Mouse (Mus musculus) liver, embryonic 14.5 days (tissue): ENCODE data around the gene Pomgnt2.

Experiments used
- CTCF ChIP-seq: IDR thresholded peaks from 2 replicates; pipeline ENCODE4 v1.5.1; 2016; ENCODE audit warnings: antibody characterized with exemption, low read depth, control low read depth
- EP300 ChIP-seq: IDR thresholded peaks from 2 replicates; pipeline ENCODE4 v1.6.1; 2016; ENCODE audit warnings: antibody characterized with exemption, low read depth

- TF ChIP-seq EP300 (no peak), CTCF (no peak)
These were observed 59.5 kb downstream of the Pomgnt2 start for GRCm38 (mm10) chr9:121937451-121937864.
